Mouse (Mus musculus) c-Kit-positive CD71-negative TER-119-negative erythroid progenitor cells, embryonic 14.5 days (primary cell): ENCODE measurements at regions not wholly inside any gene's neighbourhood (a gene's known extent, or its start where the extent isn't known, plus 50 kb on each side); places are given as distances from the start of the nearest gene placed in this dataset.

ENCODE experiments used
- DNase-seq: peaks from one replicate; pipeline ENCODE4 v3.0.0-alpha.2; 2013; ENCODE audit warnings: low read depth

DNA sequence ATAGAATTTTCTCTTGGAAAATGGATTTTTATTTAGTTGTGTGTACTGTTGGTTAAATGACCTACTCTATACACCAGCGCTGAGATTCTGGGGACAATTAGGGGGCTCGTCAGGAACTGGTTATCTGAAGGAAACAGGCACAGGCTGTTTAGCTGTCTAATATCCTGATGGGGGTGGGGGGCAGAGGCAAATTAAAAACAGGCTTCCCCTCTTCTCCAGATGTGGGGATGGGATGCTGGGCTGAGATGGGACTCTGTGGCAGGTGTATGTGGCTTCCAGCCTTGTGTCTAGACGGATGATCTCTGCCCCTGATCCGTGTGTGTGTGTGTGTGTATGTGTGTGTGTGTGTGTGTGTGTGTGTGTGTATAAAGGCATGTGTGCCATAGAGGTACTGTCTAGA is 61.6 kb upstream of the 4931429L15Rik start:
- DNase-seq, result no peak

DNA sequence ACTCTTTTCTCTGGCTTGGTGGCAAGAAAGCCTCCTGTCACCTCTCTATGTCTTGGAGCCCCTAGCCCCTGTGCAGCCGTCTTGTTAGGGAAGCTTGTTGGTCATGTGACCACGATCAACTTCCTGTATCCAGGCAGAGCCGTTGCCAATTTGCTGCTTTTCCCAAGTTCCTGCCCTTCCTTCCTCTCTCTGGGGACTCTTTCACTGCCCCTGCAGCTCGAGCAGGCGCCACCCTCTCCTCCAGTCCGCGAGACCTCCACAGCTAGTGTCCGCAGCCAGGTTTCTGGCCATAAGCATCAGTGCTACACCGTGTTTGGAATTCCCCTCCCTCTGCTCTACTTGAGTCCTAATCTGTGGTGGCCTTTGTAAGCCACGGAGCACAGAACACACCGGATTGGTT is 59.7 kb upstream of the 4931429L15Rik start:
- no peak for DNase-seq

DNA sequence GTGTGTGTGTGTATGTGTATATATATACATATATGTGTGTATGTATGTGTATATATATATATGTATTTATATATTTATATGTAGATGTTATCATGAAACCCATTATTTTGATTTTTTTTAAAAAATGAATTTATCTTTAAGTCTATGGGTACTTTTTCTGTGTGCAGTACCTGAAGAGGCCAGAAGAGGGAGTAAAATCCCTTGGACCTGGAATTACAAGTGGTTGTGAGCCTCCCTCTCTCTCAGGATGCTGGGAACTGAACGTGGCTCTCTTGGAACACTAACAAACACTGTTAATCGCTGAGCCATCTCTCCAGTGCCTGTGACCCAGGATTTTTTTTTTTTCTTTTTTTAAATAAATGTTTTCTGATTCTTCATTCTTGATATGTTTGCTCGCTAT is 58.6 kb upstream of the 4931429L15Rik start:
- no peak for DNase-seq
